Mouse (Mus musculus): Measurements from ENCODE around the gene Zik1.

The Zik1 gene

DNA sequence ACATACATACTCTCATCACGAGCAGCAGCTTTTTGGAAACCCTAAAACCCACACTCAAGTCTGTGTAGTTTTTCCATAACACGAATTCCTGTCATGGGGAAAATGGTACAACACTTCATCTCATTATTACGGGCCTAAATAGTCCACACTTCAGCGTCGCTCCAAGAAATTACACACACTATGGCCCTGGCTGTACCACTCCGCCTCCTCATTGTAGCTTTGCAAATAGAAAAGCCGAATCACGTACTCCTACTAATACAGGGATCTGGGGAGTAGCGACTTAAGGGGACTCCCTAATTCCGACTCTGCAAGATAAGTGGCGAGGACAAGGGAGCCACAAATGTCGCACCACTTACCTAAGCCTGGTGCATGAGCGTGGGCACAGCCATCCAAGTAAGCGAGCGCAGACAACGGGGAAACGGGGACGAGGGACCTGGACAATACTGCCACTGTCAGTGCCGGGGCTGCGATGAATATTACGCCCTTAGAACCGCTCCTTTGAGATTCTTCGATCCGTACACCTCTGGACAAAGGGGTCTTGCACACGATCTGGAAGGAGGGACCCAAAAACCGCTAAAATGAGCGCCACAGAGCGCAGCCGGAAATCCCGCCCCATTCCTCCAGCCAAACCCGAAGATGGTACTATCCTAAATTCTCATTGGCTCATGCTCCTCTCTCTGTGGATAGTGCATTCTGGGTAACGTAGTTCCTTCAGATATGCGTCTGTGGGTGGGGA, at the start of gene Zik1:
Gene Zik1 (minus strand): TSS at position 609 of the 736 bp plus-strand sequence.
- DNase-seq (ENCODE audit: low spot score) = peak; percentile 93

GRCm38 (mm10) chr7:10495578-10495977, 384 bp upstream of the Zik1 start:
- DNase-seq (ENCODE audit: low spot score) = no peak

- peak; percentile 7 for DNase-seq (ENCODE audit: low spot score)
These were observed 14.5 kb downstream of the Zik1 start for GRCm38 (mm10) chr7:10480588-10481233.

DNA sequence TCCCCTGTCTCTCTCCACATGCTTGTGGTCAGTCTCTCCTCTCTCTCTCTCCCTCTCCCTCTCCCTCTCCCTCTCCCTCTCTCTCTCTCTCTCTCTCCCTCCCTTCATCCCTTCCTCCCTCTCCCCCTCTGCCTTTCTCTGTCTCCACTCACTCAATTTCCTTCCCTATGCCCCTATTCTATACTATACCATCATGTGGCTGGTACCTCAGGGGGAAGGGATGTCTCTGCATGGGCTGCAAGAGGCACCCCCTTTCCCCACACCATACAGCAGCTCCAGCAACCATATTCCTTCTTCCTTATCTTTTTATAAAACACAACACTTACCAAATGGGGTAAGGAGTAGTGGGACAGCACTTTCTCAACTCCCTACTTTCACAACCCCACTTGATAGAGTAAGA, 15.4 kb downstream of the Zik1 start:
- DNase-seq (ENCODE audit: low spot score) = no peak

- no peak for DNase-seq (ENCODE audit: low spot score)
These were observed 37.0 kb downstream of the Zik1 start for GRCm38 (mm10) chr7:10458166-10458565.

GRCm38 (mm10) chr7:10443031-10443430, 52.2 kb downstream of the Zik1 start, which contains the start of gene Vmn1r67:
Gene Vmn1r67, plus strand, starts transcription at chr7:10443331.
- DNase-seq (ENCODE audit: low spot score) = no peak

Measured in embryo, embryonic 10 days (tissue).